In the genomic region with DNA sequence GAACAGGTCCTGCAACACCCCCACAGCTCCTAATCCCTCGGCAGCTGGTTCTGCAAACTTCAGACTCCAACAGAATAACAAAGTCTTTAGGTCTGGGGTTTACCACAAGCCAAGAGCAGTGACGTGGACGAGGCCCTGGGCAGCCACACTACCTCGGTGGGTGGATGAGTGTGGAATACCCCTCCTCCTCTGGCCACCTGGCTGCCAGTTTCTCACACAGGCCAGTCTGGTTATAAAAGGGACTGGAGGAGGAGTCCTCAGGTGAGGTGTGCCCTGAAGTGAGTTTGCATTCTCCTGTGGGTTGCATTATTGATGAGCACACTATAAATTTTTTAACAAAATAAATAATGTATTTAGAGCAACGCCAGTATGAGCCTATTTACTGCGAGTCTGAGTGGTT, we compare ENCODE assay signal across 21 mouse cellular contexts. TPM values are rescaled to one million over a fixed set of nuclear protein-coding genes. Genes with fewer than 3 reads are reported as not detected.
DNase-seq lines count a peak whose midpoint lies in the region; ATAC-seq and TF ChIP-seq lines count a peak whose summit lies in the region.
"Had no signal": no experiment of that assay in that cellular context is flagged by ENCODE, and none has a peak within 500 bp of the region (broad histone marks: within the 10 kb centered on the region; RNA-seq: fewer than 3 reads in every experiment).

No protein-coding gene starts in this region.

- 0 out of 2 replicates have a peak, but pooled peaks have one; percentile 38 for ATAC-seq in hindbrain, embryonic 14.5 days (ENCODE audit: low FRiP score)
- ATAC-seq in hindbrain, embryonic 13.5 days (ENCODE audit: low FRiP score) = no peak
- ATAC-seq in neural tube, embryonic 13.5 days (ENCODE audit: low read depth) = 0 out of 2 replicates have a peak, but pooled peaks have one; percentile 14
- ATAC-seq in midbrain, postnatal 0 days (ENCODE audit: low FRiP score) = peak; percentile 63
- ATAC-seq in stomach, postnatal 0 days (ENCODE audit: low FRiP score, low TSS enrichment) = no peak
- no peak for ATAC-seq in activated CD4-positive, CD25-positive, alpha-beta regulatory T cell, adult 4 months
- ATAC-seq: forebrain, embryonic 13.5 days; forebrain, postnatal 0 days had no signal

- WGBS in hindbrain, embryonic 14.5 days = 77% methylated on average over 6 of the region's 6 CpGs
- WGBS in hindbrain, embryonic 13.5 days = 76% methylated on average over 6 of the region's 6 CpGs
- 83% methylated on average over 6 of the region's 6 CpGs for WGBS in neural tube, embryonic 13.5 days
- WGBS in midbrain, postnatal 0 days = 66% methylated on average over 6 of the region's 6 CpGs
- 48% methylated on average over 6 of the region's 6 CpGs for WGBS in stomach, postnatal 0 days

- H3K9ac ChIP-seq in hindbrain, embryonic 14.5 days = no peak overlapping the region
- no peak overlapping the region for H3K9ac ChIP-seq in hindbrain, embryonic 13.5 days
- H3K9ac ChIP-seq in neural tube, embryonic 13.5 days = no peak overlapping the region
- no peak overlapping the region for H3K9ac ChIP-seq in midbrain, postnatal 0 days (replicated peaks; ENCODE audit: low read length, poor library complexity, severe bottlenecking)
- H3K9ac ChIP-seq in stomach, postnatal 0 days (ENCODE audit: low read length) = no peak overlapping the region
- H3K9ac ChIP-seq: forebrain, embryonic 13.5 days; forebrain, postnatal 0 days; heart, embryonic 15.5 days; hindbrain, embryonic 12.5 days had no signal

- no peak for TF ChIP-seq EP300 in stomach, postnatal 0 days (optimal IDR thresholded peaks at IDR 0.05)

- no peaks in the 10 kb centered on the region for H3K4me1 ChIP-seq in hindbrain, embryonic 14.5 days (replicated peaks; ENCODE audit: control insufficient read depth, insufficient read depth, low read length)
- no peaks in the 10 kb centered on the region for H3K4me1 ChIP-seq in hindbrain, embryonic 13.5 days (replicated peaks)
- H3K4me1 ChIP-seq in neural tube, embryonic 13.5 days (replicated peaks) = no peaks in the 10 kb centered on the region
- no peaks in the 10 kb centered on the region for H3K4me1 ChIP-seq in midbrain, postnatal 0 days (ENCODE audit: insufficient read depth, low read length)
- no peaks in the 10 kb centered on the region for H3K4me1 ChIP-seq in stomach, postnatal 0 days (replicated peaks; ENCODE audit: control insufficient read depth, insufficient read depth)
- H3K4me1 ChIP-seq: forebrain, embryonic 13.5 days; heart, embryonic 15.5 days; hindbrain, embryonic 12.5 days had no signal

- H3K27me3 ChIP-seq in hindbrain, embryonic 14.5 days (ENCODE audit: control insufficient read depth, insufficient read depth, low read length) = no peaks in the 10 kb centered on the region
- no peaks in the 10 kb centered on the region for H3K27me3 ChIP-seq in hindbrain, embryonic 13.5 days
- H3K27me3 ChIP-seq in neural tube, embryonic 13.5 days = no peaks in the 10 kb centered on the region
- no peaks in the 10 kb centered on the region for H3K27me3 ChIP-seq in midbrain, postnatal 0 days (ENCODE audit: insufficient read depth, low read length)
- no peaks in the 10 kb centered on the region for H3K27me3 ChIP-seq in stomach, postnatal 0 days (ENCODE audit: control insufficient read depth, insufficient read depth, low read length)
- H3K27me3 ChIP-seq: forebrain, embryonic 13.5 days; heart, embryonic 15.5 days; hindbrain, embryonic 12.5 days had no signal

- no peak for DNase-seq in hindbrain, embryonic 14.5 days (ENCODE audit: low spot score)
- no peak for DNase-seq in neural tube, embryonic 10.5 days (ENCODE audit: extremely low spot score, low spot score)
- DNase-seq in midbrain, postnatal 0 days (ENCODE audit: low spot score) = no peak
- no peak for DNase-seq in stomach, postnatal 0 days (ENCODE audit: low spot score)
- no peak for DNase-seq in heart, postnatal 14 days
- DNase-seq: adrenal gland, postnatal 14 days; cerebellum, adult 11-12 months; cerebellum, adult 9-10 months; cerebellum, postnatal 25 days; forebrain, postnatal 0 days; gastrocnemius, postnatal 14 days; heart, adult 2 months; heart, postnatal 36 days had no signal

- no peak overlapping the region for H3K4me3 ChIP-seq in hindbrain, embryonic 14.5 days (replicated peaks; ENCODE audit: low read length)
- no peak overlapping the region for H3K4me3 ChIP-seq in hindbrain, embryonic 13.5 days
- H3K4me3 ChIP-seq in neural tube, embryonic 13.5 days = no peak overlapping the region
- H3K4me3 ChIP-seq in midbrain, postnatal 0 days (ENCODE audit: low read depth, low read length) = no peak overlapping the region
- no peak overlapping the region for H3K4me3 ChIP-seq in stomach, postnatal 0 days (ENCODE audit: low read depth, low read length)
- H3K4me3 ChIP-seq: forebrain, embryonic 13.5 days; heart, adult 2 months; heart, embryonic 15.5 days; hindbrain, embryonic 12.5 days had no signal

- no peak overlapping the region for H3K27ac ChIP-seq in hindbrain, embryonic 14.5 days
- H3K27ac ChIP-seq in hindbrain, embryonic 13.5 days = no peak overlapping the region
- no peak overlapping the region for H3K27ac ChIP-seq in neural tube, embryonic 13.5 days (replicated peaks)
- no peak overlapping the region for H3K27ac ChIP-seq in midbrain, postnatal 0 days (ENCODE audit: low read depth, low read length)
- no peak overlapping the region for H3K27ac ChIP-seq in stomach, postnatal 0 days (replicated peaks)
- H3K27ac ChIP-seq: forebrain, embryonic 13.5 days; heart, adult 2 months; heart, embryonic 15.5 days; hindbrain, embryonic 12.5 days had no signal

- no peaks in the 10 kb centered on the region for H3K36me3 ChIP-seq in hindbrain, embryonic 14.5 days (replicated peaks; ENCODE audit: control insufficient read depth, insufficient read depth)
- H3K36me3 ChIP-seq in hindbrain, embryonic 13.5 days = no peaks in the 10 kb centered on the region
- no peaks in the 10 kb centered on the region for H3K36me3 ChIP-seq in neural tube, embryonic 13.5 days
- H3K36me3 ChIP-seq in midbrain, postnatal 0 days (ENCODE audit: insufficient read depth, low read length) = no peaks in the 10 kb centered on the region
- no peaks in the 10 kb centered on the region for H3K36me3 ChIP-seq in stomach, postnatal 0 days (ENCODE audit: control insufficient read depth, insufficient read depth, low read length)
- H3K36me3 ChIP-seq: heart, embryonic 15.5 days; hindbrain, embryonic 12.5 days had no signal

- TF ChIP-seq CTCF in midbrain, postnatal 0 days (IDR thresholded peaks at IDR 0.05) = no peak
- no peak for TF ChIP-seq CTCF in stomach, postnatal 0 days (IDR thresholded peaks at IDR 0.05; ENCODE audit: low read depth)

- H3K4me2 ChIP-seq in hindbrain, embryonic 14.5 days (replicated peaks) = no peak overlapping the region
- no peak overlapping the region for H3K4me2 ChIP-seq in hindbrain, embryonic 13.5 days
- no peak overlapping the region for H3K4me2 ChIP-seq in neural tube, embryonic 13.5 days
- H3K4me2 ChIP-seq in midbrain, postnatal 0 days (ENCODE audit: low read depth, low read length, poor library complexity, severe bottlenecking) = no peak overlapping the region
- no peak overlapping the region for H3K4me2 ChIP-seq in stomach, postnatal 0 days (replicated peaks; ENCODE audit: low read depth)
- H3K4me2 ChIP-seq: forebrain, embryonic 13.5 days; heart, embryonic 11.5 days; heart, embryonic 15.5 days; hindbrain, embryonic 12.5 days had no signal

- H3K9me3 ChIP-seq in hindbrain, embryonic 14.5 days (ENCODE audit: control insufficient read depth, low read length) = no peaks in the 10 kb centered on the region
- H3K9me3 ChIP-seq in hindbrain, embryonic 13.5 days = no peaks in the 10 kb centered on the region
- H3K9me3 ChIP-seq in neural tube, embryonic 13.5 days = no peaks in the 10 kb centered on the region
- no peaks in the 10 kb centered on the region for H3K9me3 ChIP-seq in midbrain, postnatal 0 days (ENCODE audit: low read length)
- H3K9me3 ChIP-seq in stomach, postnatal 0 days (ENCODE audit: control insufficient read depth, low read length) = no peaks in the 10 kb centered on the region
- H3K9me3 ChIP-seq: forebrain, embryonic 13.5 days; heart, embryonic 15.5 days; hindbrain, embryonic 12.5 days had no signal

- intact Hi-C loops in heart, postnatal 14 days (cut with DNase I) = no loop called here

RNA-seq across cellular contexts. Expression of a gene that starts 48.2 kb away (rescaled TPM):
- polyA plus RNA-seq in hindbrain, embryonic 14.5 days (2014; fragmentation: Nextera tagmentation; extraction: Ambion mirVana) = 117 and 140 TPM in 2 replicates
- 124 and 136 TPM in 2 replicates for polyA plus RNA-seq in hindbrain, embryonic 13.5 days (2015; fragmentation: Nextera tagmentation; extraction: Ambion mirVana)
- polyA plus RNA-seq in neural tube, embryonic 13.5 days (2015; fragmentation: Nextera tagmentation; extraction: Ambion mirVana) = 127 and 134 TPM in 2 replicates
- 100 and 133 TPM in 2 replicates for total RNA-seq in midbrain, postnatal 0 days (2014; rRNA removed)
- polyA plus RNA-seq in midbrain, postnatal 0 days (2015; fragmentation: Nextera tagmentation; extraction: Ambion mirVana) = 109 and 138 TPM in 2 replicates
- polyA plus RNA-seq in stomach, postnatal 0 days (2015; fragmentation: Nextera tagmentation; extraction: Ambion mirVana) = 116 and 118 TPM in 2 replicates
- total RNA-seq in heart, postnatal 14 days (2021) = 100 to 1,000 TPM; 106 to 131 TPM
- 1 to 10 TPM; 2.6 to 3.2 TPM for polyA plus RNA-seq in activated CD4-positive, CD25-positive, alpha-beta regulatory T cell, adult 4 months (2017; shearing (Covaris generic))

RNA-seq across cellular contexts. Expression of a gene that starts 49.5 kb away (rescaled TPM):
- 17.1 and 20.3 TPM in 2 replicates for polyA plus RNA-seq in hindbrain, embryonic 14.5 days (2014; fragmentation: Nextera tagmentation; extraction: Ambion mirVana)
- 19.3 and 20.8 TPM in 2 replicates for polyA plus RNA-seq in hindbrain, embryonic 13.5 days (2015; fragmentation: Nextera tagmentation; extraction: Ambion mirVana)
- 17.8 and 18.5 TPM in 2 replicates for polyA plus RNA-seq in neural tube, embryonic 13.5 days (2015; fragmentation: Nextera tagmentation; extraction: Ambion mirVana)
- 22.2 and 26.6 TPM in 2 replicates for total RNA-seq in midbrain, postnatal 0 days (2014; rRNA removed)
- 8.6 and 10.0 TPM in 2 replicates for polyA plus RNA-seq in midbrain, postnatal 0 days (2015; fragmentation: Nextera tagmentation; extraction: Ambion mirVana)
- 3.3 and 3.6 TPM in 2 replicates for polyA plus RNA-seq in stomach, postnatal 0 days (2015; fragmentation: Nextera tagmentation; extraction: Ambion mirVana)
- 1 to 10 TPM; 2.5 to 5.6 TPM for total RNA-seq in heart, postnatal 14 days (2021)
- polyA plus RNA-seq in activated CD4-positive, CD25-positive, alpha-beta regulatory T cell, adult 4 months (2017; shearing (Covaris generic)) = not detected
- total RNA-seq: MEL had no signal

Comparison
In these comparisons a context has a peak if more than half of its experiments do, and no peak if none do; other contexts are left out.
1. ATAC-seq: peak in hindbrain, embryonic 14.5 days (single experiment), neural tube, embryonic 13.5 days (single experiment) and midbrain, postnatal 0 days (single experiment); none in hindbrain, embryonic 13.5 days (single experiment), stomach, postnatal 0 days (single experiment) and activated CD4-positive, CD25-positive, alpha-beta regulatory T cell, adult 4 months (single experiment).
2. RNA of a gene that starts 48.2 kb away (polyA plus RNA-seq): 117 to 140 TPM in hindbrain, embryonic 14.5 days, 109 to 138 TPM in midbrain, postnatal 0 days, 124 to 136 TPM in hindbrain, embryonic 13.5 days, 127 to 134 TPM in neural tube, embryonic 13.5 days and 116 to 118 TPM in stomach, postnatal 0 days; 2.6 to 3.2 TPM in activated CD4-positive, CD25-positive, alpha-beta regulatory T cell, adult 4 months; every median in the first group is over 10 times any median in the second.